Comparison of ENCODE assay signal across 9 mouse cellular contexts in the genomic region with DNA sequence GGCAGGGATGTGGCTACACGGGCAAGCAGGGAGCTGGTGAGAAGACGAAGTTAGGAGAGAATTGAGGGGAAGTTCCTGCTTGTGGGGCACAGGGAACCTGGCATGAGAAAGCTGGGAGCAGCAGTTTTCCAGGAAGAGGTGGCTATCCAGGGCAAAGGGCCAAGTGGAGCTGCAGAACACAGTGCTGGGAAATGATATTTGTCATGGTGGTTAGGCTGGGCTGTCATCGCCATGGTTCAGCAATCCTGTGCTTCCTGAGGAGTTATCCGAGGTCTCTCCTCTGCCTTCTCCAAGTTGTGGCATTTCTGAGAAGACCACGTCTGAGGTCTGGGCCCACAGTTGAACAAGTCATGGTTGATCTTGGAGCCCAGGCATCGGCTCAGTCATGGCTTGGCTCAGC.
A peak's percentile ranks its signal among the peaks of the same experiment; 100 is the strongest.
DNase-seq lines count a peak whose midpoint lies in the region; ATAC-seq lines count a peak whose summit lies in the region.
"Had no signal": no experiment of that assay in that cellular context is flagged by ENCODE, and none has a peak within 500 bp of the region (broad histone marks: within the 10 kb centered on the region; RNA-seq: fewer than 3 reads in every experiment).

No protein-coding gene starts in this region.

- 82% methylated on average over 6 of the region's 6 CpGs for WGBS in kidney, embryonic 14.5 days

- no peak overlapping the region for H3K27ac ChIP-seq in kidney, embryonic 14.5 days (ENCODE audit: low read depth, low read length)
- H3K27ac ChIP-seq: intestine, embryonic 15.5 days; lung, embryonic 15.5 days had no signal

- peak; percentile 9 for DNase-seq in kidney, adult 11 months
- peak; percentile 95 for DNase-seq in adipocyte (ENCODE audit: low spot score)
- peak; percentile 78 for DNase-seq in cerebellum, adult 11-12 months
- peak; percentile 48 for DNase-seq in kidney, postnatal 10 days
- no peak for DNase-seq in frontal cortex, postnatal 10 days (ENCODE audit: low spot score in 2 of 2)

- H3K36me3 ChIP-seq in kidney, embryonic 14.5 days (ENCODE audit: control insufficient read depth, insufficient read depth, low read length), result no peaks in the 10 kb centered on the region
- H3K36me3 ChIP-seq: intestine, embryonic 15.5 days; lung, embryonic 15.5 days had no signal

- H3K4me1 ChIP-seq in kidney, embryonic 14.5 days (ENCODE audit: control insufficient read depth, insufficient read depth, low read length), result no peaks in the 10 kb centered on the region
- H3K4me1 ChIP-seq: intestine, embryonic 15.5 days had no signal

- H3K4me2 ChIP-seq in kidney, embryonic 14.5 days (replicated peaks; ENCODE audit: low read depth, low read length), result no peak overlapping the region
- H3K4me2 ChIP-seq: intestine, embryonic 15.5 days; lung, embryonic 15.5 days had no signal

- ATAC-seq in kidney, embryonic 14.5 days (ENCODE audit: low FRiP score, low TSS enrichment), result no peak
- ATAC-seq in granulocyte monocyte progenitor cell, adult 5-6 weeks (replicated peaks; ENCODE audit: poor library complexity, severe bottlenecking), result no peak
- ATAC-seq: intestine, embryonic 15.5 days had no signal

- no peaks in the 10 kb centered on the region for H3K27me3 ChIP-seq in kidney, embryonic 14.5 days (ENCODE audit: control insufficient read depth, insufficient read depth, low read length)
- H3K27me3 ChIP-seq: intestine, embryonic 15.5 days; lung, embryonic 15.5 days had no signal

- no peak overlapping the region for H3K9ac ChIP-seq in kidney, embryonic 14.5 days (ENCODE audit: low read depth, low read length)
- H3K9ac ChIP-seq: intestine, embryonic 15.5 days; lung, embryonic 15.5 days had no signal

- no peak overlapping the region for H3K4me3 ChIP-seq in kidney, embryonic 14.5 days (ENCODE audit: low read length)
- H3K4me3 ChIP-seq: intestine, embryonic 15.5 days; lung, embryonic 15.5 days had no signal

- H3K9me3 ChIP-seq in kidney, embryonic 14.5 days (ENCODE audit: control insufficient read depth, low read length), result no peaks in the 10 kb centered on the region
- H3K9me3 ChIP-seq: intestine, embryonic 15.5 days; lung, embryonic 15.5 days had no signal

Comparison
In these comparisons a context has a peak if more than half of its experiments do, and no peak if none do; other contexts are left out.
1. DNase-seq: peak in kidney, adult 11 months (single experiment), adipocyte (single experiment), cerebellum, adult 11-12 months (single experiment) and kidney, postnatal 10 days (single experiment); none in frontal cortex, postnatal 10 days (0 of 2).